Mouse (Mus musculus) retina, embryonic 14.5 days (tissue): ENCODE results near the gene Gm20671.
"Not testable (repeated sequence)": the region's sequence is repeated elsewhere in the genome, so short reads cannot be mapped to it uniquely, and the experiment has no call there.

Experiments used
- DNase-seq: peaks from one replicate; pipeline ENCODE4 v3.0.0-alpha.2; 2015; ENCODE audit warnings: low spot score

Gm20671 gene

GRCm38 (mm10) chr5:32827009-32827408 is at the start of gene Gm20671:
Gm20671 (minus strand) TSS chr5:32827109.
- DNase-seq: no peak

- DNase-seq: no peak
Measured at GRCm38 (mm10) chr5:32872346-32872745, 45.4 kb upstream of the Gm20671 start.

GRCm38 (mm10) chr5:32869389-32870024 is 42.6 kb upstream of the Gm20671 start:
- no peak for DNase-seq

- DNase-seq: peak; percentile 93
Measured at GRCm38 (mm10) chr5:32863253-32864228, 36.6 kb upstream of the Gm20671 start, which contains the start of gene Depdc5. Depdc5 (plus strand) TSS chr5:32863701.

GRCm38 (mm10) chr5:32862469-32863132 is 35.7 kb upstream of the Gm20671 start:
- no peak for DNase-seq

GRCm38 (mm10) chr5:32861082-32861481 is 34.2 kb upstream of the Gm20671 start:
- no peak for DNase-seq

GRCm38 (mm10) chr5:32857781-32858220 is 30.9 kb upstream of the Gm20671 start:
- peak; percentile 58 for DNase-seq

- not testable (repeated sequence) for DNase-seq
Measured at GRCm38 (mm10) chr5:32855274-32855673, 28.4 kb upstream of the Gm20671 start.

- DNase-seq: no peak
Measured at GRCm38 (mm10) chr5:32854818-32855217, 27.9 kb upstream of the Gm20671 start.

- peak; percentile 98 for DNase-seq
Measured at GRCm38 (mm10) chr5:32853731-32854507, 27.0 kb upstream of the Gm20671 start, which contains the start of gene Prr14l. Prr14l (minus strand) TSS chr5:32854256.

GRCm38 (mm10) chr5:32852026-32852425 is 25.1 kb upstream of the Gm20671 start:
- no peak for DNase-seq

GRCm38 (mm10) chr5:32849580-32849979 is 22.7 kb upstream of the Gm20671 start:
- not testable (repeated sequence) for DNase-seq

GRCm38 (mm10) chr5:32849178-32849577 is 22.3 kb upstream of the Gm20671 start:
- no peak for DNase-seq

- DNase-seq: no peak
Measured at GRCm38 (mm10) chr5:32840029-32840428, 13.1 kb upstream of the Gm20671 start.

- no peak for DNase-seq
Measured at GRCm38 (mm10) chr5:32836976-32837375, 10.1 kb upstream of the Gm20671 start.

- no peak for DNase-seq
Measured at GRCm38 (mm10) chr5:32834497-32834896, 7.6 kb upstream of the Gm20671 start.

- no peak for DNase-seq
Measured at GRCm38 (mm10) chr5:32830054-32830453, 3.1 kb upstream of the Gm20671 start.

GRCm38 (mm10) chr5:32828766-32829165 is 1.9 kb upstream of the Gm20671 start:
- DNase-seq: not testable (repeated sequence)

- DNase-seq: no peak
Measured at GRCm38 (mm10) chr5:32820471-32820870, 6.4 kb downstream of the Gm20671 start.

- DNase-seq: no peak
Measured at GRCm38 (mm10) chr5:32815396-32815795, 11.5 kb downstream of the Gm20671 start.

GRCm38 (mm10) chr5:32786454-32786853 is 40.5 kb downstream of the Gm20671 start:
- DNase-seq: not testable (repeated sequence)
